Mouse (Mus musculus) v-Abl transformed pro-B cells (cell line): ENCODE data around the gene Calhm4.
"Not testable (repeated sequence)": the region's sequence is repeated elsewhere in the genome, so short reads cannot be mapped to it uniquely, and the experiment has no call there.

Source experiments
- in situ Hi-C, 2 experiments: fragments of 400-800 bp; cut with MboI; formaldehyde crosslinking; loops; one replicate each; pipeline ENCODE4 v1.15.1; 2025; ENCODE audit not compliant: unreplicated experiment in 2 of 2

Calhm4 gene

GRCm38 (mm10) chr10:33998397-33998796, 45.7 kb downstream of the Calhm4 start:
- in situ Hi-C loops, result no loop called here

GRCm38 (mm10) chr10:33996686-33997085, 47.4 kb downstream of the Calhm4 start:
- in situ Hi-C loops, result not testable (repeated sequence)
